Mouse (Mus musculus) myocyte (in vitro differentiated cells): ENCODE data around the gene Gipc1. TPM values are rescaled to one million over a fixed set of nuclear protein-coding genes. Genes with fewer than 3 reads are reported as not detected.
A peak's percentile ranks its signal among the peaks of the same experiment; 100 is the strongest.

Experiments used
- H3K27me3 ChIP-seq: one replicate; pipeline ENCODE4 v1.6.1; 2011; ENCODE audit not compliant: control insufficient read depth, insufficient read depth, insufficient read length
- H3K36me3 ChIP-seq: one replicate; pipeline ENCODE4 v1.6.1; 2011; ENCODE audit not compliant: control insufficient read depth, insufficient read depth
- H3K4me2 ChIP-seq: one replicate; pipeline ENCODE4 v1.6.1; 2011; ENCODE audit warnings: low read depth, control low read depth
- H3K4me3 ChIP-seq: one replicate; pipeline ENCODE4 v1.5.1; 2011; ENCODE audit warnings: mild to moderate bottlenecking, control low read depth, moderate library complexity
- H3K79me2 ChIP-seq: one replicate; pipeline ENCODE4 v1.6.1; 2011; ENCODE audit not compliant: control insufficient read depth, insufficient read depth
- H3ac ChIP-seq: one replicate; pipeline ENCODE4 v1.6.1; 2011; ENCODE audit not compliant: control insufficient read depth, insufficient read length
- CEBPB ChIP-seq: IDR thresholded peaks from 2 replicates; pipeline ENCODE4 v1.6.1; 2011; ENCODE audit warnings: mild to moderate bottlenecking, moderate library complexity; ENCODE audit not compliant: poor library complexity, insufficient read depth, severe bottlenecking
- E2F4 ChIP-seq: IDR thresholded peaks from one replicate; pipeline ENCODE4 v1.6.1; 2011; ENCODE audit warnings: mild to moderate bottlenecking, control low read depth, moderate library complexity; ENCODE audit not compliant: insufficient read depth
- MAX ChIP-seq: IDR thresholded peaks from one replicate; pipeline ENCODE4 v1.6.1; 2011; ENCODE audit warnings: low read depth, mild to moderate bottlenecking, control low read depth
- MYOD1 ChIP-seq, 3 experiments: IDR thresholded peaks; one replicate each; pipeline ENCODE4 v1.6.1; 2011; ENCODE audit warnings: control low read depth in 2 of 3, low read depth in 2 of 3, mild to moderate bottlenecking in 2 of 3, moderate library complexity in 1 of 3; ENCODE audit not compliant: insufficient read length in 2 of 3, control insufficient read depth in 1 of 3
- MYOG ChIP-seq, 3 experiments: IDR thresholded peaks; one replicate each; pipeline ENCODE4 v1.6.1; 2011; ENCODE audit warnings: control low read depth in 2 of 3, low read depth in 2 of 3, mild to moderate bottlenecking in 2 of 3; ENCODE audit not compliant: insufficient read length in 2 of 3, control insufficient read depth in 1 of 3, insufficient read depth in 1 of 3
- POLR2A ChIP-seq: IDR thresholded peaks from one replicate; pipeline ENCODE4 v1.6.1; 2011; ENCODE audit warnings: low read depth, mild to moderate bottlenecking, control low read depth, moderate library complexity; ENCODE audit not compliant: insufficient read length
- POLR2AphosphoS2 ChIP-seq: IDR thresholded peaks from one replicate; pipeline ENCODE4 v1.6.1; 2011; ENCODE audit warnings: low read depth, control low read depth; ENCODE audit not compliant: insufficient read length
- REST ChIP-seq: IDR thresholded peaks from one replicate; pipeline ENCODE4 v1.6.1; 2011; ENCODE audit warnings: mild to moderate bottlenecking, control low read depth, moderate library complexity; ENCODE audit not compliant: insufficient read depth, insufficient read length
- SRF ChIP-seq: IDR thresholded peaks from one replicate; pipeline ENCODE4 v1.6.1; 2011; ENCODE audit warnings: low read depth; ENCODE audit not compliant: control insufficient read depth, insufficient read length
- TCF12 ChIP-seq: IDR thresholded peaks from one replicate; pipeline ENCODE4 v1.6.1; 2011; ENCODE audit warnings: mild to moderate bottlenecking, control low read depth; ENCODE audit not compliant: poor library complexity, insufficient read depth, severe bottlenecking
- TCF3 ChIP-seq: IDR thresholded peaks from one replicate; pipeline ENCODE4 v1.6.1; 2011; ENCODE audit warnings: low read depth, control low read depth; ENCODE audit not compliant: insufficient read length
- USF1 ChIP-seq: IDR thresholded peaks from one replicate; pipeline ENCODE4 v1.6.1; 2011; ENCODE audit warnings: low read depth, mild to moderate bottlenecking, control low read depth, moderate library complexity
- polyA plus RNA-seq: library from polyadenylated mRNA; unstranded; fragments of >200 nt; fragmentation: generic; extraction: Trizol; gene quantifications from one replicate; pipeline ENCODE4 v1.2.1, GENCODE M21; 2012; ENCODE audit warnings: missing spikeins

The Gipc1 gene
- polyA plus RNA-seq, 1 experiment, result 85.5 TPM

DNA sequence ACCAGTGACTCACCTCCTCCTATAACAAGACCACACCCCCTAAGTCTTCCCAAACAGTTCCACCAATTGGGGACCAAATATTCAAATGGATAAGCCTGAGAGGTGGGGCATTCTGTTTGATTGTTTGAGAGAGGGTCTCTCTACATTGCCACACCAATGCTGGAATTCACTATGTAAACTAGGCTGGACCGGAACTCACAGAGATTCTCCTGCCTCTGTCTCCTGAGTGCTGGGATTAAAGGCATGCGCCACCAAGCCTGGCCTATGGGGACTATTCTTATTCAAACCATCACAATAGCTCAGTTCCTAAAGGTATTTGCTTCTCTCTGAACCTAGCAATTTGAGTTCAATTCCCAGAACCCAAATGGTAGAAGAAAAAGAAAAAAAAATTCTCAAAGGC is 33.9 kb upstream of the Gipc1 start:
- TF ChIP-seq USF1 (no peak), TCF3 (no peak)
- no peaks in the 10 kb centered on the region for H3K36me3 ChIP-seq
- H3K27me3 ChIP-seq, result no peaks in the 10 kb centered on the region
- H3K4me3 ChIP-seq, result no peak overlapping the region
- no peak overlapping the region for H3ac ChIP-seq
- H3K4me2 ChIP-seq, result no peak overlapping the region
- H3K79me2 ChIP-seq, result no peaks in the 10 kb centered on the region

- H3K27me3 ChIP-seq, result no peaks in the 10 kb centered on the region
- TF ChIP-seq MYOG (IDR thresholded peaks at IDR 0.05; ENCODE audit: control insufficient read depth in 1 of 3, insufficient read depth in 1 of 3, insufficient read length in 2 of 3, low read depth in 2 of 3), result peak in 2 of 3 experiments; percentile 21 to 81
- peak in 2 of 3 experiments; percentile 53 to 62 for TF ChIP-seq MYOD1 (IDR thresholded peaks at IDR 0.05; ENCODE audit: control insufficient read depth in 1 of 3, insufficient read length in 2 of 3, low read depth in 2 of 3)
- no peak for TF ChIP-seq MAX
- TF ChIP-seq CEBPB, result 0 out of 2 replicates have a peak, but pooled peaks have one; percentile 18
- peak overlapping the region; percentile 19 for H3K4me2 ChIP-seq
- no peaks in the 10 kb centered on the region for H3K79me2 ChIP-seq
- H3K36me3 ChIP-seq, result no peaks in the 10 kb centered on the region
- no peak overlapping the region for H3ac ChIP-seq
- no peak overlapping the region for H3K4me3 ChIP-seq
These were observed 32.8 kb upstream of the Gipc1 start for GRCm38 (mm10) chr8:83619568-83620285.

- Histone ChIP-seq H3ac (no peak overlapping the region), H3K4me2 (peak overlapping the region; percentile 90), H3K79me2 (no peaks in the 10 kb centered on the region), H3K36me3 (no peaks in the 10 kb centered on the region), H3K4me3 (no peak overlapping the region), H3K27me3 (no peaks in the 10 kb centered on the region)
- TF ChIP-seq TCF3 (no peak), MAX (no peak), POLR2AphosphoS2 (no peak), MYOG (IDR thresholded peaks at IDR 0.05; ENCODE audit: control insufficient read depth in 1 of 3, insufficient read depth in 1 of 3, insufficient read length in 2 of 3, low read depth in 2 of 3) (no peak), MYOD1 (IDR thresholded peaks at IDR 0.05; ENCODE audit: control insufficient read depth in 1 of 3, insufficient read length in 2 of 3, low read depth in 2 of 3) (no peak), POLR2A (no peak), USF1 (no peak)
These were observed 30.6 kb upstream of the Gipc1 start for GRCm38 (mm10) chr8:83621691-83622388.

- H3K36me3 ChIP-seq, result no peaks in the 10 kb centered on the region
- H3ac ChIP-seq, result no peak overlapping the region
- no peak overlapping the region for H3K4me3 ChIP-seq
- TF ChIP-seq SRF (no peak), E2F4 (no peak), USF1 (no peak), POLR2AphosphoS2 (no peak), MYOD1 (IDR thresholded peaks at IDR 0.05; ENCODE audit: control insufficient read depth in 1 of 3, insufficient read length in 2 of 3, low read depth in 2 of 3) (no peak), CEBPB (no peak), MYOG (IDR thresholded peaks at IDR 0.05; ENCODE audit: control insufficient read depth in 1 of 3, insufficient read depth in 1 of 3, insufficient read length in 2 of 3, low read depth in 2 of 3) (no peak), POLR2A (no peak), TCF12 (no peak), MAX (no peak), REST (no peak), TCF3 (no peak)
- no peaks in the 10 kb centered on the region for H3K79me2 ChIP-seq
- peak overlapping the region; percentile 90 for H3K4me2 ChIP-seq
- H3K27me3 ChIP-seq, result no peaks in the 10 kb centered on the region
These were observed 30.0 kb upstream of the Gipc1 start for GRCm38 (mm10) chr8:83622389-83622989.

GRCm38 (mm10) chr8:83623549-83623948 is 28.9 kb upstream of the Gipc1 start:
- TF ChIP-seq MYOD1 (IDR thresholded peaks at IDR 0.05; ENCODE audit: control insufficient read depth in 1 of 3, insufficient read length in 2 of 3, low read depth in 2 of 3), result no peak
- Histone ChIP-seq H3K36me3 (no peaks in the 10 kb centered on the region), H3ac (no peak overlapping the region), H3K79me2 (no peaks in the 10 kb centered on the region), H3K4me2 (no peak overlapping the region), H3K4me3 (no peak overlapping the region), H3K27me3 (no peaks in the 10 kb centered on the region)
